Mouse (Mus musculus): ENCODE results near the gene Hnrnpu. TPM values are rescaled to one million over a fixed set of nuclear protein-coding genes. Genes with fewer than 3 reads are reported as not detected.

Gene Hnrnpu
- polyA plus RNA-seq, 1 experiment, result 34.2 TPM

- WGBS, result 75% methylated on average over 1 of the region's 1 CpGs
- no peak for DNase-seq (ENCODE audit: low read depth, low spot score)
These were observed 4.5 kb upstream of the Hnrnpu start for GRCm38 (mm10) chr1:178342063-178342462.

DNA sequence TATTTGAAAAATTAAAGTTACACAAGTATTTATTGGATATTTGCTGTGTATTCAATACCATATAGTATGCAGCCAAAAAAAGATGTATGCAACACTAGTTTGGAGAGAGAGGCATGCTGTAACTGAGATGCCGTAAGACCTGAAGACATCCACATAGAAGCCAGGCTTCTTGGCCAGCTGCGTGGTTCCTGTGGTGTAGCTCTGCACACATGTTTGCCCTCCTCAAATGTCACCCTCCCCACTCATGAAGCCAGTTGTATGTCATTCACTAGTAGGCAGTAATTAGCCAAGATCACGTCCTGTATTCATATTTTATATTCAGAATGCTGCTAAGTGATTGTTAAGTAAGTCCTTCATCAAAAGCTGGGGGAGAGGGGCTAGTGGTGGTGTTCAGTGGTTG lies 3.8 kb upstream of the Hnrnpu start:
- no peak for DNase-seq (ENCODE audit: low read depth, low spot score)
- 89% methylated on average over 3 of the region's 3 CpGs for WGBS

- DNase-seq (ENCODE audit: low read depth, low spot score), result no peak
- WGBS, result 88% methylated on average over 2 of the region's 2 CpGs
These were observed 2.6 kb upstream of the Hnrnpu start for GRCm38 (mm10) chr1:178340213-178340612.

DNA sequence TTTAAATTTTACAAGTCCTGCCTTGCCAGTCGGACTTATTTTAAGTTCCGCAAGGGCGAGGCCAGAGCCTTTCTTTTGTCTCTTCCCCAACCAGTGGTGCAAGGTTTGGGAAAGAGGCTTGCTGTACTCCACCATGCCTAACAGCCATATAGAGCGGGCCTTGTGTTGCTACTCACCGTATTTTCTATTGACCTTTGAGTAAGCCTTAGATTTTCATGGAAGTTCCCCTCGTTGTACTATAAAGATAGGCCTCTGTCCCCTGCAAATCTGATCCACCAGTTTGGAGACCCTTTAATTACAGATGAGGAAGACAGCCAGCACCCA lies 683 bp upstream of the Hnrnpu start:
- no peak for DNase-seq (ENCODE audit: low read depth, low spot score)
- whole genome bisulfite sequencing, result 3% methylated on average over 6 of the region's 6 CpGs

DNA sequence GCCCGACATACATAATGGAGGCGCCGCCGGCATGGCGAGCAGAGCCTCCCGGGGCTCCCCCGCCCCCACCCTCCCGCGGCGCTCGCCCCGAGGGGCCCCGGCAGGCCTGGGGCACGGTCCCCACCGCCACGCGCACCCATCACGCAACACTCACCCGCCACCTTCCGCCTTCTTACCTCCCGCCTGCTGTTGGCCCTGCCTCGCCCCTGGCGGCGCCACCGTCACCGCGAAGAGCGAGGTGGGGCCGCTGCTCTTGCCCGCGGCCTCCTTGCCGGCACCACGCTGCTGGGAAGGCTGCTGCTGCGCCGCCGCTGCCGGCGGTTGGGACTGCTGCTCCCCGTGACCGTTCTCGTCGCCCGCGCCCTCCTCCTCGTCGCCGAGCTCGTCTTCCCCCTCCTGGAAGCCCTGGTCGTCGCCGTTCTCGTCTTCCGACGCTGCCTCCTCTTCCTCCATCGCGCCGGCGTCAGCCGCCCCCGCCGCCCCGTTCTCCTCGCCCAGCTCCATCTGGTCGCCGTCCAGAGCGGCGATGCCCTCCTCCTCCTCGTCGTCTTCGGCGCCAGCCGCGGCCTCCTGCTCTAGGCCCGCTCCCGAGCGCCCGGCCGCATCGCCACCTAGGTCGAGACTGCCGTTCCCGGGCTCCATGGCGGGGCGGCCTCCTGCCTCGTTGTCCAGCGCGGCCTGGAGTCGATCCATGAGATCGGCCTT lies 668 bp downstream of the Hnrnpu start:
- WGBS, result under 1% methylated on average over 89 of the region's 89 CpGs
- DNase-seq (ENCODE audit: low read depth, low spot score), result no peak

- no peak for DNase-seq (ENCODE audit: low read depth, low spot score)
- WGBS, result under 1% methylated on average over 50 of the region's 53 CpGs
These were observed 1.3 kb downstream of the Hnrnpu start for GRCm38 (mm10) chr1:178336289-178336775.

DNA sequence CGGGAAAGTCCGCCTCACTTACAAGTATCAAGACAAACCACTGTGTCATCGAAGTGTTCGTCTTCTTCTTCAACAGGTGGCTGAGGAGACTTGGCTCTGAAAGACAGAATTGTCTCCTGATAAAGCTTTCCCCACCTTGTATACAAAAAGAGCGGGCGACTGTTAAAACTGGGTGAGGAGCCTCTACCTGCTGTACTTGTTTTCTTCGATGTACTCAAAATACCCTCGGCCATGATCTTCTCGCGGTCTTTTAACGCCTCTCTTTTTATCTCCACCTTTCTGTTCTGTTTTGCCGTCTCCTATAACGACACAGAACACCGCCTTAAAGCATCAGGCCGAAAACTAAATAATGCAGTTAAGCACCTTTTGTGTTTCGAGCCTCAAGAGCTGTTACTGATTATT lies 1.7 kb downstream of the Hnrnpu start:
- DNase-seq (ENCODE audit: low read depth, low spot score), result no peak
- WGBS, result under 1% methylated on average over 16 of the region's 16 CpGs

DNA sequence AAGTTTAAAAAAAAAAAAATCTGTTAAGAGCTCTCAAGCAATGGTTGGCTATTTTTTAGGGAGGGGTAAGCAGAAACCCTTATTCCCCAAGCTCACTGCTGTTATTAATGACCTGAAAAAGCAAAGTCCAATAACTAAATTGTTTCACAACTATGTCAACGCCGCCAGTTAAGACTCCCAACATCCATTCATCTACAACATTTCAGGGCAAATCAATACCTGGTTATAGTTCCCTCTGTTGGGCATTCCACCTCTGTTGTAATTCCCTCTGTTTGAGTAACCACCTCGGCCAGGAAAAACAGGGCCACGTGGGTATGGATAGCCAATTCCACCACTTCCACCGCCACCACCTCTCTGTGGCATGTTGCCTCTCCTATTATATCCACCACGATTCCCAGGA lies 7.7 kb downstream of the Hnrnpu start:
- DNase-seq (ENCODE audit: low read depth, low spot score), result no peak
- WGBS, result 24% methylated on average over 6 of the region's 6 CpGs

- DNase-seq (ENCODE audit: low read depth, low spot score), result no peak
- 55% methylated on average over 5 of the region's 5 CpGs for whole genome bisulfite sequencing
These were observed 8.6 kb downstream of the Hnrnpu start for GRCm38 (mm10) chr1:178329017-178329416.

DNA sequence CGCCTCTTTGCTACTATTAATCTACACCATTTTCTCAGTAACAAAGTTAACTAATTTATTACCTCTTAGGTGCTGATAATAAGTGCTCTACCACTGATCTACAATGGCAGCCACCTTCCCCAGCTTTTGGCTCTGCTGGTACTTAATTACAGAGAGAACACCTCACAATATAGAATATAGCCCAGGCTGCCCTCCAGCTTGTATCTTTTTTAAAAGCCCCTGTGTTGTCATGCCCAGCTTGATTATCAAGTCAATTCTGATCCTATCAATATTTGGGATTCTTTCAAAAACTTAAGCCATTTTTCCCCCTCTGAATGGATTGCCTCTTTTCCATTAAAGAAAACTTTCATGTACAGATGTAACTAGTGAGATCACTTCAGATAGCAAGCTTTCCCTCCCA lies 10.6 kb downstream of the Hnrnpu start:
- no peak for DNase-seq (ENCODE audit: low read depth, low spot score)
- WGBS, result 88% methylated on average over 1 of the region's 1 CpGs

DNA sequence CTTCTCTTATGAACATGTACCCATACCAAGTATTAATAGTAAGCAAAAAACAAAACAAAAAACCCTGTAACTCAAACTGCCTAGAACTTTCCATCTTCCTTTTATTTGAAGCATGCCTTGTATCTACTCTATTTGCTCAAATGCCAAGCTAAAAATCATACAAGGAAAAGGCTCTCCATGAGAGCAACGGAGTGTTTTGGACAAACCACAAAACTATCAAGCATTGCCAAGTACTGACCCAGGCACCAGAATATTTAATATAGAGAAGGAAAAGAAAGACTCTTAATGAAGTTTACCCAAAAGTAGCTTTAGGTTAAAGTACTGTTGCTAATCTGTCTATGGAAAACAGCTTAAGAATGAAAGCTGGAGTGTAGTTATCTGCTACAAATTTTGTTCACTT lies 11.2 kb downstream of the Hnrnpu start:
- no peak for DNase-seq (ENCODE audit: low read depth, low spot score)
- WGBS, result 68% methylated on average over 1 of the region's 1 CpGs

GRCm38 (mm10) chr1:178324568-178324967 lies 13.0 kb downstream of the Hnrnpu start:
- 85% methylated on average over 1 of the region's 1 CpGs for WGBS
- no peak for DNase-seq (ENCODE audit: low read depth, low spot score)

GRCm38 (mm10) chr1:178323235-178323634 lies 14.4 kb downstream of the Hnrnpu start:
- no peak for DNase-seq (ENCODE audit: low read depth, low spot score)
- WGBS, result 73% methylated on average over 1 of the region's 1 CpGs

DNA sequence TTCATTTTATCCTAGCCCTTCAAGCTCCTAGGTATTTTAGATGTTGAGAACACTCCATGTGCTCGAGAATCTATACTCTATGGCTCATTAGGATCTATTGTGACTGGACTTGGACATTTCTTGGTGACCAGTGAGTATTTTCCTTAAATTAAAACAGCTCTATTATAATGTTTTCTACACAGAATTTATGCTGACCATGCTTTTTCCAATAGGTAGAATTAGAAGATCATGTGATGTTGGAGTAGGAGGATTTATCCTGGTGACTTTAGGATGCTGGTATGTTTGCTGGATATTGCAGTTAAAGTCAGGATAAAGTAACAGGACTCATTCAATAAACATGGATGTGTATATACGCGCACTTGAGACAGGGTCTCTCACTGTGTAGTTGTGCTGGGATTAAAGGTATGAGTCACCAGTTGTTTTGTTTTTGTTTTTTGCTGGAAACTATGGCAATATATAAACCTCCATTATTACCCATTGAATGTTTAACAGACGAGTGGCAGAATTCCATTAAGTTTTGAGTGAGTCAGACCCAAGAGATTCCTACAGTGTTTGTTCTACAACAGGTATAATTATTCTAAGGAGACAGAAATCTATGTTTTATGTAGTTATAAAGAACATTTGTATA lies 15.8 kb downstream of the Hnrnpu start:
- 32% methylated on average over 4 of the region's 4 CpGs for WGBS
- no peak for DNase-seq (ENCODE audit: low read depth, low spot score)

GRCm38 (mm10) chr1:178320723-178321590 lies 16.6 kb downstream of the Hnrnpu start:
- WGBS, result 21% methylated on average over 5 of the region's 5 CpGs

GRCm38 (mm10) chr1:178320038-178320722 lies 17.4 kb downstream of the Hnrnpu start:
- WGBS, result 7% methylated on average over 8 of the region's 8 CpGs
- DNase-seq (ENCODE audit: low read depth, low spot score), result no peak

More at GRCm38 (mm10) chr1:178320723-178321590, 16.6 kb downstream of the Hnrnpu start:
- no peak for DNase-seq (ENCODE audit: low read depth, low spot score)

DNA sequence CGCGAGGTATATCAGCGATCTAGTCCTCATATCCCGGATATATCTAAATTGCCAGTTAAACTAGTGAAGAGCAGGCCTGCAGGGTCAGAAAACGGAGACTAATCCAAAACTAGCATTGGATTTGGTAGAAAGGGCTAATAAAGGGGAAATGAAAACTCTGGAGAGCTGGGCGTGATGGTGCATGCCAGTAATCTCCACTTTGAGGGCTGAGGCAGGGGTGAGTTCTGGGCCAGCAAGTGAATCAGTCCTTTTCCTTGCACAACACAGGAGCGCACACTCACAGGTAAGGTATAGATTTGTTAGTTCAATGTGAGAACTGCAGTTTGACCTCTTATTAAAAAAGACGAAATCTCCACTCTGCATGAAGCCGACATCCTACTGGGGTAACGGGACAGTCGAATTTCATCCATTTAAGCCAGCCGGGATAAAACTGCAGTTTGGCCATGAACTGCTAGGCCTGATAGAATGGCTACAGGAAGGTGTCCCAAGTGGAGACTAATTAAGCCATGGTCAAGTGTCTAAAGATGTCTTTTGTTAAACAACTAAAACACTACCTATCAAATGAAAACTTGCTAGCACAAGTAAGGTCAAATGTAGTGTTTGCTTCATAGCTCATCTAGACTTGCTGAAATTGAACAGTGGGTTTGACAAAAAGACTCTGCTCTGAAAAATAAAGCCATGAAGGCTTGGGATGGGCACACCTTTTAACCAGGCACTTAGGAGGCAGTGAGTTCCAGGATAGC lies 18.1 kb downstream of the Hnrnpu start:
- no peak for DNase-seq (ENCODE audit: low read depth, low spot score)
- 0% methylated on average over 12 of the region's 12 CpGs for WGBS

- under 1% methylated on average over 83 of the region's 83 CpGs for WGBS
- DNase-seq (ENCODE audit: low read depth, low spot score), result no peak
These were observed 19.0 kb downstream of the Hnrnpu start, which contains the start of gene Cox20 for GRCm38 (mm10) chr1:178318389-178319184. Gene Cox20 (plus strand): TSS chr1:178319130.
